Mouse (Mus musculus): ENCODE data around the gene C2cd4a. TPM values are rescaled to one million over a fixed set of nuclear protein-coding genes. Genes with fewer than 3 reads are reported as not detected.

C2cd4a gene
- polyA plus RNA-seq, 1 experiment from 2014 or later, result 0.28 TPM

DNA sequence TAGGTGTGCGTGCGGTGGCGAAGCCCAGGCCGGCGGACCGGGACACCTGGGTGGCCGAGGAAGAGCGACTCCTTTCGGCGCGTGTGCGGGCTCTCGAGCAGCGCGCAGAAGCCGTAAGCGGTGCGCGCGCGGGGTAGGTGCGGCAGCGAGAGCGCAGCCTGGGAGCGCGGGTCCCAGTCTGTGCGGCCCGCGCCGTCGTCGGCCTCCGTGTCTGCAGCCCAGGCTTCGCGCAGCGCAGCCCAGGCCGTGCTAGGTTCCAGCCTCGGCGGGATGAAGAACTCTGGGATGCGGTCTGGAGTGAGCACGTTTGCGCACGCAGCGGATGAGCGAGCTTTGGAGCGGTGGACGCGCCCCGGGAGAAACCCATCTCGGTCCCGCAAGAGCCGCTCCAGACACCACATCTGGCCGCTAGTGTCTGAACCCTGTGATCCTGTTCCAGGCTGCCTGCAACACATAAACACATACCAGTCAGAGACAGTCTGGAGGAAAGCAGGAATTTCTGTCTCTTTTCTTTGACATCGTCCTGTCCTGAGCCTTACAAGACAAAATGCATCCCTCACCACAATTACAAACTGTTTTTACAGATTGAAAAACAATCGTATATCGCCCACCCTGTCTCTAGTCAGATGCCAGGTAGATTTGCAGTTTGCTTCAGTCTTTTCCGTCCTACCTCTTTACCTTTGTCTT, 628 bp downstream of the C2cd4a start:
- peak; percentile 15; the same call in 1 of the 2 replicates for ATAC-seq (ENCODE audit: insufficient number of reproducible peaks, insufficient read depth, low FRiP score, low read depth)
- Histone ChIP-seq H3K27ac (replicated peaks in 1 of 2; ENCODE audit: control insufficient read depth in 1 of 2, insufficient read depth in 1 of 2, low read depth in 2 of 2, low read length in 2 of 2) (no peak overlapping the region; a peak in 1 of 4 replicates), H3K27me3 (ENCODE audit: control insufficient read depth, insufficient read depth, low read length) (peaks cover 43% of the 10 kb centered on the region), H3K9ac (ENCODE audit: low read length) (peak overlapping the region; percentile 65), H3K9me3 (ENCODE audit: control insufficient read depth, low read length) (0 out of 2 replicates have a peak, but pooled peaks cover 4% of the 10 kb centered on the region), H3K4me1 (ENCODE audit: control insufficient read depth in 2 of 2, insufficient read depth in 2 of 2, low read length in 2 of 2) (peaks cover 4 to 10% of the 10 kb centered on the region in 2 experiments), H3K4me2 (ENCODE audit: low read length) (peak overlapping the region; percentile 95), H3K36me3 (ENCODE audit: control insufficient read depth, insufficient read depth, low read length) (no peaks in the 10 kb centered on the region), H3K4me3 (ENCODE audit: control insufficient read depth in 1 of 2, insufficient read depth in 1 of 2, low read depth in 1 of 2, low read length in 2 of 2) (peak overlapping the region; percentile 39 to 59)
- 1% methylated on average over 51 of the region's 57 CpGs for WGBS

DNA sequence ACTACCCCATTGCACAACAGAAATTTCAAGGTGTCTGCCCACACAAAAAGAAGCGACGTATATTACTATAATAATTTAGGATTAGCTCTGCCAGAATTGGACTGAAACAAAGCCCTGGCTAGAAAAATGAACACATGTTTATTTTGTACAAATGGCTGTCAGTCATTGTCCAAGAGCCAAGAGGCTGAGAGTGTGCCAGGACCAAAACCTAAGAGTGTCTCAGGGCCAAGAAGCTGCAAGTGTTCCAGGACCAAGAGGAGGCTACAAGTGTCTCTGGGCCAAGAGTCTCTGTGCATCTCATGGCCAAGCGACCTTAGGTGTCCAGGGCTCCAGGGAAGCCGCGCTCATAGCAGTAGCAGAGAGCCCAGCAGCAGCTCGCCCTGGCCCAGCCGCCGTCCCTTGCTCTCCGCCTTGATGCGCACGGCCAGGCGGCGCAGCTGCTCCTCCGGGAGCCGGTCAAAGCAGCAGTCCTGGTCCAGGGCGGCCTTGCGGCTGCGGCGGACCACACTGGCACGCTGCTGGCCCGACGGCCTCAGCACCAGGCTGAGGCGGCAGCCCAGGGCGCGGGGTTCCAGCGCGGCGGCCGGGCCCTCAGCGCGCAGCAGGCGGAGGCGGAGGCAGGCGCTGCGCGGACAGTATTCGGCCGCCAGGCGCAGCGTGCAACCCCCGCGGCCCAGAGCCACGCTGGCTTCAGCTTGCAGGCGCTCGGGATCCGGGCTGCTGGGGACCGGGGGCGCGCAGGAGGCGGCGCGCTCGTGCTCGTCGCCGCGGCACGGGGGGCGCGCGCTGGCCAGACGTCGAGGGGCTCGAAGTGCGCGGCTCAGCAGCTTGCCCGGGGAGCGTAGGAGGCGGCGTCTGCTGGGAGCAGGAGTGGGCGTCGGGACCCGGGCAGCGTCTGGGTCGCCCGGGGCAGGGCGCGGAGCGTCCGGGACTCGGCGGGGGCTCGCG, 1.4 kb downstream of the C2cd4a start:
- peak overlapping the region; percentile 39 to 59 for H3K4me3 ChIP-seq (ENCODE audit: control insufficient read depth in 1 of 2, insufficient read depth in 1 of 2, low read depth in 1 of 2, low read length in 2 of 2)
- H3K9ac ChIP-seq (ENCODE audit: low read length), result peak overlapping the region; percentile 65
- ATAC-seq (ENCODE audit: insufficient number of reproducible peaks, insufficient read depth, low FRiP score, low read depth), result peak; percentile 87
- WGBS, result 3% methylated on average over 49 of the region's 84 CpGs
- H3K27me3 ChIP-seq (ENCODE audit: control insufficient read depth, insufficient read depth, low read length), result peaks cover 43% of the 10 kb centered on the region
- 0 out of 2 replicates have a peak, but pooled peaks cover 4% of the 10 kb centered on the region for H3K9me3 ChIP-seq (ENCODE audit: control insufficient read depth, low read length)
- H3K4me1 ChIP-seq (ENCODE audit: control insufficient read depth in 2 of 2, insufficient read depth in 2 of 2, low read length in 2 of 2), result peaks cover 4 to 10% of the 10 kb centered on the region in 2 experiments
- H3K27ac ChIP-seq (replicated peaks in 1 of 2; ENCODE audit: control insufficient read depth in 1 of 2, insufficient read depth in 1 of 2, low read depth in 2 of 2, low read length in 2 of 2), result no peak overlapping the region; a peak in 1 of 4 replicates
- H3K36me3 ChIP-seq (ENCODE audit: control insufficient read depth, insufficient read depth, low read length), result no peaks in the 10 kb centered on the region
- peak overlapping the region; percentile 95 for H3K4me2 ChIP-seq (ENCODE audit: low read length)

DNA sequence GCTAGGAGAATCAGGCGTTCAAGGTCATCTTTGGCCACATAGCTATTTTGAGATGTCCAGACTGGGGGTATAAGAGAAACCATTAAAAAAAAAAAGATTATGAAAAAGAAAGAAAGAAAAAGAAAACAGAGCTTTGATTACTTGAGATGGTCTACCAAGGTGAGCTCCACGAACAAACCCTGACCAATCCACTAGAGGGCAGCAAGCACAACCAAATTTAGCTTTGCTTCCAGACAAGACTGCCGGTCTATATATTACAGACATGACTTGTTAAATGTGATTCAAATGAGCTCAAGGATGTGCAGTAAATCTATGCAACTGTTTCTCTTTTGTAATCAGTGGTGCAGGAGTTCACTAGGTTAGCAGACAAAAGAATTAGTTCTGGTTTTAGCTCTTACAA, 3.9 kb downstream of the C2cd4a start:
- Histone ChIP-seq H3K4me3 (ENCODE audit: control insufficient read depth in 1 of 2, insufficient read depth in 1 of 2, low read depth in 1 of 2, low read length in 2 of 2) (no peak overlapping the region), H3K9me3 (ENCODE audit: control insufficient read depth, low read length) (peaks cover 5% of the 10 kb centered on the region; the same call in 1 of the 2 replicates), H3K4me1 (ENCODE audit: control insufficient read depth in 2 of 2, insufficient read depth in 2 of 2, low read length in 2 of 2) (peaks cover 4 to 13% of the 10 kb centered on the region in 2 experiments), H3K9ac (ENCODE audit: low read length) (no peak overlapping the region), H3K4me2 (ENCODE audit: low read length) (no peak overlapping the region), H3K27ac (replicated peaks in 1 of 2; ENCODE audit: control insufficient read depth in 1 of 2, insufficient read depth in 1 of 2, low read depth in 2 of 2, low read length in 2 of 2) (no peak overlapping the region), H3K36me3 (ENCODE audit: control insufficient read depth, insufficient read depth, low read length) (no peaks in the 10 kb centered on the region), H3K27me3 (ENCODE audit: control insufficient read depth, insufficient read depth, low read length) (peaks cover 38% of the 10 kb centered on the region)
- ATAC-seq (ENCODE audit: insufficient number of reproducible peaks, insufficient read depth, low FRiP score, low read depth), result no peak
- 3% methylated on average over 3 of the region's 3 CpGs for WGBS

DNA sequence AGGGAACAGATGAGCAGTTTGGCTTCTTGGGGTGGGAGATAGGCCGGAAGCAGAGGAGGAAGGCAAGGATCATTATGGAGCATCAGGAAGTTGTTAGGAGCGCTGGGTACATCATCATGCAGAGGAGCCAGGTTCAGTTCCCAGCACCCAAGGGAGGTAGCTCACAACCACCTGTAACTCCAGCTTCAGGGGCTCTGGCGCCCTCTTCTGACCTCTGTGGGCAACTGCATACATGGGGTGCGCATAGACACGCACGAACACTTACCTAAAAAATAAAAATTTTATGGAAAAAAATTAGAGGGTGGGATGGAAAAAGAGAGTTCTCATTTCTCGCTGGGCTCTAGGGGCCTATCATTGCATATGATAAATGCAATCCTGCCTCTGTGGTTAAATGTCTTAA, 6.6 kb downstream of the C2cd4a start:
- H3K4me2 ChIP-seq (ENCODE audit: low read length), result no peak overlapping the region
- H3K27ac ChIP-seq (replicated peaks in 1 of 2; ENCODE audit: control insufficient read depth in 1 of 2, insufficient read depth in 1 of 2, low read depth in 2 of 2, low read length in 2 of 2), result no peak overlapping the region
- ATAC-seq (ENCODE audit: insufficient number of reproducible peaks, insufficient read depth, low FRiP score, low read depth), result no peak
- H3K27me3 ChIP-seq (ENCODE audit: control insufficient read depth, insufficient read depth, low read length), result peaks cover 17% of the 10 kb centered on the region
- WGBS, result 79% methylated on average over 7 of the region's 7 CpGs
- H3K36me3 ChIP-seq (ENCODE audit: control insufficient read depth, insufficient read depth, low read length), result no peaks in the 10 kb centered on the region
- peaks cover 5% of the 10 kb centered on the region; the same call in 1 of the 2 replicates for H3K9me3 ChIP-seq (ENCODE audit: control insufficient read depth, low read length)
- H3K4me3 ChIP-seq (ENCODE audit: control insufficient read depth in 1 of 2, insufficient read depth in 1 of 2, low read depth in 1 of 2, low read length in 2 of 2), result no peak overlapping the region
- H3K9ac ChIP-seq (ENCODE audit: low read length), result no peak overlapping the region
- peaks cover 0 to 6% of the 10 kb centered on the region in 2 experiments; a peak in 1 of 4 replicates for H3K4me1 ChIP-seq (ENCODE audit: control insufficient read depth in 2 of 2, insufficient read depth in 2 of 2, low read length in 2 of 2)

DNA sequence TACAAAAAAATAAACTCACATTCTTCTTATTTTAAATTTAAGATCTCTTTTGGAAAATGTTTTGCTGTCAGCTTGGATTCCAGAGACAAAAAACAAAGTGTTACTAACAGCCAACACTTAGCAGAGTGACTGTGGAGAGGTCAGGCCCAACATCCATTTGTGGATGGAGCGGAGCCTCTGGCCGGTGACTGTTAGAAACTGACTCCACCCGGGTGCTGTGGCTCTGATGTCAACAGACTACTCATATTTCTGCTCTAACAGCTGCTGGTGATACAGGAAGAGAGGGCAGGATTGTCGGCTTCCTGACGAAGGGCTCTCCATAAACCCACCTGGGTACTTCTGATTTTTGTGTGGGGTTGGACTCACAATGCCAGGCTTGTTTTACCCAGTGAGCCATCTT, 9.0 kb downstream of the C2cd4a start:
- Histone ChIP-seq H3K36me3 (ENCODE audit: control insufficient read depth, insufficient read depth, low read length) (no peaks in the 10 kb centered on the region), H3K27me3 (ENCODE audit: control insufficient read depth, insufficient read depth, low read length) (no peaks in the 10 kb centered on the region), H3K4me3 (ENCODE audit: control insufficient read depth in 1 of 2, insufficient read depth in 1 of 2, low read depth in 1 of 2, low read length in 2 of 2) (no peak overlapping the region), H3K9ac (ENCODE audit: low read length) (no peak overlapping the region), H3K4me2 (ENCODE audit: low read length) (no peak overlapping the region), H3K27ac (replicated peaks in 1 of 2; ENCODE audit: control insufficient read depth in 1 of 2, insufficient read depth in 1 of 2, low read depth in 2 of 2, low read length in 2 of 2) (no peak overlapping the region), H3K9me3 (ENCODE audit: control insufficient read depth, low read length) (peaks cover 5% of the 10 kb centered on the region; the same call in 1 of the 2 replicates), H3K4me1 (ENCODE audit: control insufficient read depth in 2 of 2, insufficient read depth in 2 of 2, low read length in 2 of 2) (peaks cover 4 to 16% of the 10 kb centered on the region in 2 experiments; a peak in 3 of 4 replicates)
- ATAC-seq (ENCODE audit: insufficient number of reproducible peaks, insufficient read depth, low FRiP score, low read depth), result no peak
- 29% methylated on average over 5 of the region's 5 CpGs for WGBS

DNA sequence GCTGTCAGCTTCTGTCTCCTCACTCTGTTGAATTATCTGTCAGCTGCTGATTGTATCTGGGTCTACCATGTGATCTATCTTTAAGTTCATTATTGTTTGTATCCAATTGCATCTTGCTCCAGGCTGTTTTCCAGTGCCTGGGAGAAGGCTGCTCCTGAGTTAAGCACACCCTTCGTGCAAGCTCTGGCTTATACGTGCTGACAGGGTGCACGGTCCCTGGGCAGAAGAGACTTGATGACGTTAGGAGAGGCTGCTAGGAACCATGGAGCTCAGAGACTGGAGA, 13.5 kb downstream of the C2cd4a start:
- ATAC-seq (ENCODE audit: insufficient number of reproducible peaks, insufficient read depth, low FRiP score, low read depth), result peak; percentile 11; the same call in 1 of the 2 replicates
- Histone ChIP-seq H3K9me3 (ENCODE audit: control insufficient read depth, low read length) (no peaks in the 10 kb centered on the region), H3K4me2 (ENCODE audit: low read length) (peak overlapping the region; percentile 54; the same call in 1 of the 2 replicates), H3K4me3 (ENCODE audit: control insufficient read depth in 1 of 2, insufficient read depth in 1 of 2, low read depth in 1 of 2, low read length in 2 of 2) (no peak overlapping the region), H3K27ac (replicated peaks in 1 of 2; ENCODE audit: control insufficient read depth in 1 of 2, insufficient read depth in 1 of 2, low read depth in 2 of 2, low read length in 2 of 2) (peak overlapping the region; percentile 82 to 90), H3K36me3 (ENCODE audit: control insufficient read depth, insufficient read depth, low read length) (no peaks in the 10 kb centered on the region), H3K4me1 (ENCODE audit: control insufficient read depth in 2 of 2, insufficient read depth in 2 of 2, low read length in 2 of 2) (peaks cover 16 to 34% of the 10 kb centered on the region in 2 experiments), H3K27me3 (ENCODE audit: control insufficient read depth, insufficient read depth, low read length) (no peaks in the 10 kb centered on the region), H3K9ac (ENCODE audit: low read length) (no peak overlapping the region)
- WGBS, result 31% methylated on average over 4 of the region's 4 CpGs

DNA sequence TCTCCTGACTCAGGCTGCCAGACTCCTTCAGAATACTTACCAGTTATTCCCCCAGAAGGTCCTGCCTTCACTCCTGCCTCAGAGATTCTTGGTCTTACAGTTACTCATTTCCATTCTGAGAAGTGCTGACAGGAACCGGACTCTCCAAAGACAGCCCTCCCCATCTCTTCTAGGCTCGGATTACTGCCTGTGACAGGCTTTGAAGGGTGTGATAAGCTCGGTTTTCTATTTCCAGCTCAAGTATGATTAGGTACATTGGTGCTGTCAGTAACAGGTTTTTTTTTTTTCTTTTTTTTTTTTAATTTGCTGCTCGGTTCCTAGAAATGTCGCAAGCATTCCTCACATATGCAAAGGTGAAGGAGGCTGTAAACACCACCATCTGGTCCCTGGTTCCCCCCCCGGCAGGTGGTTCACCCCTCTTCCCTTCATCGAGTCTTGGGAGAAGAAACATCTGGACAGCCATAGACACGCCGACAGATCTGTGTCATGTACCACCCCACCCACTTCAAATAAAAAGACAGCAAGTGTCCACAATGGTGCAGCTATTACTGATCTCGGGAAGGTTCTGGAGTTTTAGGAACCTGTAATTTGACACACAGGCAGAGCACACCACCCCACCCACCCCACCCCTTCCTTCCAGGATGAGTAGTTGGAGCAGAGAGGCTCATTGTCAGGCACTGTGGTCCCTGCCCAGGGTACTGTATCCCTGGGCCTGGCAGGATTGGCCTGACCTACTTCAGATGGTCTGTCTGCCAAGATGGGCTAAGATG, 14.0 kb downstream of the C2cd4a start:
- H3K9ac ChIP-seq (ENCODE audit: low read length), result peak overlapping the region; percentile 55
- H3K4me1 ChIP-seq (ENCODE audit: control insufficient read depth in 2 of 2, insufficient read depth in 2 of 2, low read length in 2 of 2), result peaks cover 17 to 30% of the 10 kb centered on the region in 2 experiments
- H3K36me3 ChIP-seq (ENCODE audit: control insufficient read depth, insufficient read depth, low read length), result no peaks in the 10 kb centered on the region
- H3K4me2 ChIP-seq (ENCODE audit: low read length), result peak overlapping the region; percentile 54
- peak overlapping the region; percentile 88 to 90 for H3K27ac ChIP-seq (replicated peaks in 1 of 2; ENCODE audit: control insufficient read depth in 1 of 2, insufficient read depth in 1 of 2, low read depth in 2 of 2, low read length in 2 of 2)
- WGBS, result 12% methylated on average over 10 of the region's 10 CpGs
- H3K4me3 ChIP-seq (ENCODE audit: control insufficient read depth in 1 of 2, insufficient read depth in 1 of 2, low read depth in 1 of 2, low read length in 2 of 2), result 0 out of 4 replicates have a peak overlapping the region, but pooled peaks of 1 of the 2 experiments have one; percentile 1
- no peaks in the 10 kb centered on the region for H3K27me3 ChIP-seq (ENCODE audit: control insufficient read depth, insufficient read depth, low read length)
- ATAC-seq (ENCODE audit: insufficient number of reproducible peaks, insufficient read depth, low FRiP score, low read depth), result peak; percentile 78
- H3K9me3 ChIP-seq (ENCODE audit: control insufficient read depth, low read length), result no peaks in the 10 kb centered on the region
